Mouse (Mus musculus): ENCODE data around the gene Drap1. TPM values are rescaled to one million over a fixed set of nuclear protein-coding genes. Genes with fewer than 3 reads are reported as not detected.

Gene Drap1
- polyA plus RNA-seq (2015; fragmentation: Illumina TruSeq; extraction: RNeasy Lipid Tissue Mini Kit (QIAGEN cat#74804); ENCODE audit: low read depth, low replicate concordance) = 429 TPM

DNA sequence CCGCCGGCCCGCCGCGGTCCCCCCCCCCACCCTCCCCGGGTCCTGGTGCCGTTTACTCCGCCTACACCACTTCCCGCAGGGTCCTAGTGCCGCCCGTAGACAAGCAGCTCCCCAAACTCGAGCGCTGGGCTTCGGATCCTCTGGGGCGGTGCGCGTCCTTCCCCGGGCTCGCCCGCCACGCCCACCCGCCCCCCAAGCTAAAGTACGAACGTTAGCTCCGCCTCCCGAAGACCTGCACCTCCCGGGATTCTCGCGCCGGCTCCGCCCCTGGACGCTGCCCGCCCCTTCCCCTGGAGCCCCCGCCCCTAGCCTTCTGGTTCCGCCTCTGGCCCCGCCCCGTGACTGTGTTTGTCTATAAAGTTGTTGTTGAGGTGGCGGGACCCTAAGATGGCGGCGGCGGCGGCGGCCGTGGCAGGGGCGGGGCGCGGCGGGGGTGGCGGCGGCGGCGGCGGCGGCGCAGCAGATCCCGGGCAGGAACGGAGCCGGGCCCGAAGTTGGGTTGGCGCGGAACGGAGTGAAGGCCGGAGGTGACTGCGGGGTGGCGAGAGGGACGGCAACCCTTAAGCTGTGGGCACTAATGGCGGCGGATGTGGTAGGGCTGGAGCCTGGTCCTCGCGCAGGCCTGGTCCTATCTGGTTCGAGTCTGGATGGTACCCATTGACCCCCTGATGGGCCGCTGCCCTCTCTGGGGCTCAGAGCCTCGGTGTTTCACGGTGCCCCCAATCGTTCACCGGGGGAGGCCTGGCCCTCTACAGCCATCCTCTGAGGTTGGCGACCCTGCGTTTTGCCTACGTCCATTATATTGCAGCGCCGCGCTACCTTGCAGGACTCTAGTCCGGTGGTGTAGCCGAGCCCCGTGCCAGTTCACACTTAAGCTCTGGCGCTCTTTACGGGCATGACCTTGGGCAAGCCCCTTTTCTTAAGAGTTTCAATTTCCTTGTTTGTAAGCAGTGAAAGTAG lies at the start of gene Drap1, which contains the start of gene AI837181:
Gene Drap1 (minus strand): TSS at position 198 of the 960 bp plus-strand sequence.
Gene AI837181 (plus strand): TSS at position 363 of the 960 bp plus-strand sequence.

DNA sequence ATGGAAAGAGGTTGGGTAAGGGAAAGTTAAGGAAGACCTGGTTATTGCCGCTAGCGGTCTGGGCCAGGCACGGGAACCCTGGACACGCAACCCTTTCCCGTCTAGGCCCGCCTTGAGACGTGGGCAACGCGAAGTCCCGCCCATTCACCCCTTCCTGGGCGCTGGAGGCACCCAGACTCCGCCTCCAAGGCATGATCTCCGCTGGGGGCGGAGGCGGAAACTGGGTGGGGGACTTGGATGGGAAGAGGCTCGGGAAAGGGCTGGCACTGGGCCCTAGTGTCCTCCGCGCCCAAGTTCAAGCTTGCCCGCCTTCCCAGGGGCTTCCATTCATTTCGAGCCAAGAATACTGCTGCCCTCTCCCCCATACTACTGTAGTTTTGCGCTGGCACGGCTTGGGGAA lies 48.9 kb upstream of the Drap1 start, which contains the start of gene Efemp2:
Gene Efemp2 (plus strand): TSS at position 235 of the 400 bp plus-strand sequence.

DNA sequence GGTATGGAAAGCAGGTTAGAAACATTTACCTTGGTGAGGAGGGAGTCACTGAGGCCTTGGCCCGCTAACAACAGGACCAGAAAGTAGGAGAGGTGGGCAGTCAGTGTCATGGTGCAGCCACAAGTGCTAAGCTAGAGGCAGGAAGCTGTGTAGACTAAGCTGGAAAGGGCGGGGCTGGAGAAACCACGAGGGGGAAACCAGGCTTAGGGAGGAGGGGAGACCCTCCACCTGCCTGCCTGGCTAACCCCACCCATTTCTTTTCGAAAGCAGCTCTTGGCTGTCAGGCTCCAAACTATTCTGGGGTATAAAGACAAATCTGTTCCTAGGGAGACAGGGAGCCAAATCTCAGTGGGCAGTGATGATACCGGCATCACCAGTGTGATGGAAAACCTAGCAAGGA lies 43.6 kb upstream of the Drap1 start, which contains the start of gene Ctsw:
Gene Ctsw (minus strand): TSS at position 134 of the 400 bp plus-strand sequence.

DNA sequence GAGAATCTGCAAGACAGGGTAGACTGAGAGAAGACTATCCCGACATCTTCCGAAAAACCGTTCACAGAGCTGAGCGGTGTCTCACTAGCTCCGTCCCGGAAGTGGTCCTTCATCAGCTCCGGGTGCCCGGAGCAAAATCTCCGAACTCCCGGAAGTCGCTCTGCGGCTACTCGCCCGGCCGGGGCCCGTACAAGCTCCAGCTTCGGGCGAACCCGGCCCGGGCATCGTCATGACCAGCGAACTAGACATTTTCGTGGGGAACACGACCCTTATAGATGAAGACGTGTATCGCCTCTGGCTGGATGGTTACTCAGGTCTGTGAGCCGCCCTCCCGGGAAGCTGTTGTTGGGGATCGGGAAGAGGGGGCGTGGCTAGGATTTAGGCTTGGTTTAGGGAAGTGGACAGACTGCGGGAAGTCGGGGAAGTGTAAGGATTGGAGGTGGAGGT lies 35.7 kb upstream of the Drap1 start, which contains the start of gene Fibp:
Gene Fibp (plus strand): TSS at position 151 of the 447 bp plus-strand sequence.

DNA sequence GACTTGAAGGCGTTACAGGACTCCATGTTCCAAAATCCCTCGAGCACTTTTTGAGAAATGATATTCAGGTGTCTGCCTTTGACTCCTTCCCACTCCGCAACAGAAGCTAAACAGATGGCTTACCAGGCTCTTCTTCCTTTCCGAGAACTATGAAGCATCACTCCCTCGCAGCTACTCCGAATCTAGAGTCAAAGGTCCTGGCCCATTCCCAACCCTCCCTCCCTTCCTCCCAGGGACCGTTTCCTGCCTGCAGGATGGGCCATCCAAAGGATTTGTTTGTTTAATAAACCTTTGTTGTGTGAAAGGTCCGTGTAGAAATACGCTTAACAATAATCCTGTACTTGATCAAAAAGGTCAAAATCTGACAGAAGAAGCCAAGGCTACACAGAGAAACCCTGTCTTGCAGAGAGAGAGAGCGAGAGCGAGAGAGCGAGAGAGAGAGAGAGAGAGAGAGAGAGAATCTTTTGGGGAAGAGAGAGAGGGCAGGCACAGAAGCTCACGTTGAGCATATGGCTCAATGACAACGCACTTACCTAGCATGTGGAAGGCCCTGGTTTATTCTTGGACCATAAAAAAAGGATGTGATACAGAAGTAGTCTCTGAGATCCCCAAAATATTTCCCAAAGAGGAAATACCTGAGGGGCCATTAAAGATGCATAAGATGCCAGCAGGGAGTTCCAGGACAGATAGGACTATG lies 33.1 kb upstream of the Drap1 start, which contains the start of gene Ccdc85b:
Gene Ccdc85b (minus strand): TSS at position 149 of the 697 bp plus-strand sequence.

DNA sequence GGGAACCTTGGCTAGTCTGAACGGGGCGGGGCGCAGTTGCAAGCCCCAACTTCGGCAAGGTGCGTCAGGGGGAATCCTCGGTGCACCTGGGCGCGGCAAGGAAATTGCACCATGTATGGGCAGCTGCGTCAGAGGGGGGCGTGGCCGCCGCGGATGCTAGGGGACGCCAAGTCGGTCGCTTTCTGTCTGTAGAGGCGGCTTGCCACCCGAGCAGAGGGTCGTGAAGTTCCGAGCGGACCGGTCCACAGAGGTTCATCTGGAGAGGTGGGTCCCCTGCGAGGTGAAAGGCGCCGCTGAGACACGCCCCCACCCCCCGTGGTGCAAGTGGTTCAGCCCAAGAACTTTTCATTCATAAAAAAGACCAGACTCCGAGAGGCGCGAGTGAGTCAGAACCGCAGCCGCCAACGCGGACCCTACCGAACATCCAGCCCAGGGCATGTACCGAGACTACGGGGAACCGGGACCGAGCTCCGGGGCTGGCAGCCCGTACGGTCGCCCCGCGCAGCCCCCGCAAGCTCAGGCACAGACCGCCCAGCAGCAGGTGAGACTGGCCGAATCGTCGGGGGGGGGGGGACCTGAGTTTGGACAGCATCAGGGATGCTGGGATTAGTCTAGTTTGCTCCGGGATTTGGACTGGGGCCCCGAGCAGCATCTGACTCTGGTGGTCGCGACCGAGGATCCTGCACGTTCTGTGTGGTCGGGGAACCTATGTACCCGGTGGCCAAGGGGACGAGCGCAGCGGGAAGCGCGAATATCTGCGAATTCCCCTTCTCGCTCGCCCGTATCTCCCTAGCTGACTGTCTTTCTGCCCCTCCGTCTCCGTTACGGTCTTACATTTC lies 23.0 kb upstream of the Drap1 start, which contains the start of gene Fosl1:
Gene Fosl1 (plus strand): TSS at position 33 of the 839 bp plus-strand sequence.

DNA sequence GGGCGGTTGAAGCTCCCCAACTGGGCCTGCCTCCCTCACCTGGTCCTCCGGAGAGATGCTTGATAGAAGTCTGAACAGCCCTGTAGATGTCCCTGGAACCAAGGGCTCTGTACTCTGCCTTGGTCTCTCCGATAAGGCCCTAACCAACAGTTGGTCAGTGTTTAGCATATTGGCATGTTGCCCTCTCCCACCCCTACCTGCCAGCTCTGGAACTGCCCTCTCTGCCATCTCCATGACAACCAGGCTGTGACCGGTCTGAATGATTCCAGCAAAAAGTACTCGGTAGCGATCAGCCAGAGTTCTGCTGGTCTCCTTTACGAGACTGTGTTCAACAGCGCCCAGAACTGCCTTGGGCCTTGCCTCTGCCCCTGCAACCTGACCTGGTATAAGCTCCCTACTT lies 22.5 kb downstream of the Drap1 start, which contains the start of gene Tsga10ip:
Gene Tsga10ip (minus strand): TSS at position 234 of the 400 bp plus-strand sequence.

DNA sequence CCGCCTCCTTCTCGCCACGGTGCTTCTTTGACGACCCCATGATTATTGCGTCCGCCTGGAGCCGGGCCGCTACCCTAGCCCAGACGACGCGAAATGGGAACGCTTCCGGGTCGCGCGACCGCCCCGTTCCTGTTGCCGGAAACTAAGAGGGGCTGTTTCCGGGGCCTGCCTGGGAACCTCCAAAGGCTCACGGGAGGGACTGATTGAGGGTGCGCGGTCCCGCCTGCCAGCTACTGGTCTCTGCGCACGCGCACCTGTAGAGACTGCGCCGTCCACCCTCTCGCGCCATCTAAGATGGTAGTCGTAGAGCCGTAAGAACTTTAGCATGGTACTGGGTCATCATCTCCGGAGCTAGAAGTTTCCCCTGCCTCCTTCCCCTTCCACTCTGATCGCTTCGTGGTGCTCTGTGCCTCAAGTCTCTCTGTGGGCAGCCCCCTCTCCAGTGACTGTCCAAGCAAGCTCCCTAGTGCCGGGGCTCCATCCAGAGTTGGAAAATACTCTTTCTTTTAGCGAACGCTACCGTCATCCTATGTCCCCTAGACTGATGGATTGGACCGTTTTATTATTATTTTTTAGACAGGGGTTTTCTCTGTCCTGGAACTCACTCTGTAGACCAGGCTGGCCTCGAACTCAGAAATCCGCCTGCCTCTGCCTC lies 36.1 kb downstream of the Drap1 start, which contains the start of gene Sart1:
Gene Sart1 (minus strand): TSS at position 116 of the 655 bp plus-strand sequence.

Other genes starting within 250 kb of the Drap1 start
- 37.4 TPM for gene Pacs1, start 151.9 kb downstream of the Drap1 start, polyA plus RNA-seq (2015; fragmentation: Illumina TruSeq; extraction: RNeasy Lipid Tissue Mini Kit (QIAGEN cat#74804); ENCODE audit: low read depth, low replicate concordance)
- 163 TPM for gene Sf3b2, start 129.5 kb downstream of the Drap1 start, polyA plus RNA-seq (2015; fragmentation: Illumina TruSeq; extraction: RNeasy Lipid Tissue Mini Kit (QIAGEN cat#74804); ENCODE audit: low read depth, low replicate concordance)
- 29.7 TPM for gene Gal3st3, start 126.6 kb downstream of the Drap1 start, polyA plus RNA-seq (2015; fragmentation: Illumina TruSeq; extraction: RNeasy Lipid Tissue Mini Kit (QIAGEN cat#74804); ENCODE audit: low read depth, low replicate concordance)
- not detected for gene Catsper1, start 89.2 kb downstream of the Drap1 start, polyA plus RNA-seq (2015; fragmentation: Illumina TruSeq; extraction: RNeasy Lipid Tissue Mini Kit (QIAGEN cat#74804); ENCODE audit: low read depth, low replicate concordance)
- 38.9 TPM for gene Cst6, start 75.4 kb downstream of the Drap1 start, polyA plus RNA-seq (2015; fragmentation: Illumina TruSeq; extraction: RNeasy Lipid Tissue Mini Kit (QIAGEN cat#74804); ENCODE audit: low read depth, low replicate concordance)
- gene Eif1ad, start 58.2 kb downstream of the Drap1 start, polyA plus RNA-seq (2015; fragmentation: Illumina TruSeq; extraction: RNeasy Lipid Tissue Mini Kit (QIAGEN cat#74804); ENCODE audit: low read depth, low replicate concordance) = 30.5 TPM
- 117 TPM for gene Banf1, start 57.8 kb downstream of the Drap1 start, polyA plus RNA-seq (2015; fragmentation: Illumina TruSeq; extraction: RNeasy Lipid Tissue Mini Kit (QIAGEN cat#74804); ENCODE audit: low read depth, low replicate concordance)
- gene Sart1, start 36.3 kb downstream of the Drap1 start, polyA plus RNA-seq (2015; fragmentation: Illumina TruSeq; extraction: RNeasy Lipid Tissue Mini Kit (QIAGEN cat#74804); ENCODE audit: low read depth, low replicate concordance) = 47.6 TPM
- not detected for gene Tsga10ip, start 22.5 kb downstream of the Drap1 start, polyA plus RNA-seq (2015; fragmentation: Illumina TruSeq; extraction: RNeasy Lipid Tissue Mini Kit (QIAGEN cat#74804); ENCODE audit: low read depth, low replicate concordance)
- gene AI837181, start 165 bp upstream of the Drap1 start, polyA plus RNA-seq (2015; fragmentation: Illumina TruSeq; extraction: RNeasy Lipid Tissue Mini Kit (QIAGEN cat#74804); ENCODE audit: low read depth, low replicate concordance) = 80.0 TPM
- not detected for gene Fosl1, start 22.6 kb upstream of the Drap1 start, polyA plus RNA-seq (2015; fragmentation: Illumina TruSeq; extraction: RNeasy Lipid Tissue Mini Kit (QIAGEN cat#74804); ENCODE audit: low read depth, low replicate concordance)
- gene Ccdc85b, start 32.9 kb upstream of the Drap1 start, polyA plus RNA-seq (2015; fragmentation: Illumina TruSeq; extraction: RNeasy Lipid Tissue Mini Kit (QIAGEN cat#74804); ENCODE audit: low read depth, low replicate concordance) = 23.3 TPM
- gene Fibp, start 35.6 kb upstream of the Drap1 start, polyA plus RNA-seq (2015; fragmentation: Illumina TruSeq; extraction: RNeasy Lipid Tissue Mini Kit (QIAGEN cat#74804); ENCODE audit: low read depth, low replicate concordance) = 87.6 TPM
- gene Ctsw, start 43.5 kb upstream of the Drap1 start, polyA plus RNA-seq (2015; fragmentation: Illumina TruSeq; extraction: RNeasy Lipid Tissue Mini Kit (QIAGEN cat#74804); ENCODE audit: low read depth, low replicate concordance) = not detected
- 15.4 TPM for gene Efemp2, start 49.0 kb upstream of the Drap1 start, polyA plus RNA-seq (2015; fragmentation: Illumina TruSeq; extraction: RNeasy Lipid Tissue Mini Kit (QIAGEN cat#74804); ENCODE audit: low read depth, low replicate concordance)
- 32.4 TPM for gene Mus81, start 63.4 kb upstream of the Drap1 start, polyA plus RNA-seq (2015; fragmentation: Illumina TruSeq; extraction: RNeasy Lipid Tissue Mini Kit (QIAGEN cat#74804); ENCODE audit: low read depth, low replicate concordance)
- 1,416 TPM for gene Cfl1, start 65.5 kb upstream of the Drap1 start, polyA plus RNA-seq (2015; fragmentation: Illumina TruSeq; extraction: RNeasy Lipid Tissue Mini Kit (QIAGEN cat#74804); ENCODE audit: low read depth, low replicate concordance)
- gene 1700020D05Rik, start 78.8 kb upstream of the Drap1 start, polyA plus RNA-seq (2015; fragmentation: Illumina TruSeq; extraction: RNeasy Lipid Tissue Mini Kit (QIAGEN cat#74804); ENCODE audit: low read depth, low replicate concordance) = 3.0 TPM
- gene Snx32, start 85.6 kb upstream of the Drap1 start, polyA plus RNA-seq (2015; fragmentation: Illumina TruSeq; extraction: RNeasy Lipid Tissue Mini Kit (QIAGEN cat#74804); ENCODE audit: low read depth, low replicate concordance) = 96.1 TPM
- not detected for gene Ovol1, start 135.7 kb upstream of the Drap1 start, polyA plus RNA-seq (2015; fragmentation: Illumina TruSeq; extraction: RNeasy Lipid Tissue Mini Kit (QIAGEN cat#74804); ENCODE audit: low read depth, low replicate concordance)
- 2.5 TPM for gene Ap5b1, start 143.0 kb upstream of the Drap1 start, polyA plus RNA-seq (2015; fragmentation: Illumina TruSeq; extraction: RNeasy Lipid Tissue Mini Kit (QIAGEN cat#74804); ENCODE audit: low read depth, low replicate concordance)
- gene Rnaseh2c, start 176.9 kb upstream of the Drap1 start, polyA plus RNA-seq (2015; fragmentation: Illumina TruSeq; extraction: RNeasy Lipid Tissue Mini Kit (QIAGEN cat#74804); ENCODE audit: low read depth, low replicate concordance) = 40.8 TPM
- gene Kat5, start 185.3 kb upstream of the Drap1 start, polyA plus RNA-seq (2015; fragmentation: Illumina TruSeq; extraction: RNeasy Lipid Tissue Mini Kit (QIAGEN cat#74804); ENCODE audit: low read depth, low replicate concordance) = 92.0 TPM
- gene Rela, start 212.5 kb upstream of the Drap1 start, polyA plus RNA-seq (2015; fragmentation: Illumina TruSeq; extraction: RNeasy Lipid Tissue Mini Kit (QIAGEN cat#74804); ENCODE audit: low read depth, low replicate concordance) = 14.1 TPM
- gene Sipa1, start 238.7 kb upstream of the Drap1 start, polyA plus RNA-seq (2015; fragmentation: Illumina TruSeq; extraction: RNeasy Lipid Tissue Mini Kit (QIAGEN cat#74804); ENCODE audit: low read depth, low replicate concordance) = 8.9 TPM

Data from brain, adult 10 weeks (tissue).